Mouse (Mus musculus) CH12.LX (cell line): ENCODE results near the gene Traf3ip2.

ENCODE experiments used
- CHD2 ChIP-seq: IDR thresholded peaks from 2 replicates; pipeline ENCODE4 v1.6.1; 2011; ENCODE audit warnings: low read length, improper control_type of control experiment
- CTCF ChIP-seq, 2 experiments: IDR thresholded peaks in 1 of 2; conservative IDR thresholded peaks in 1 of 2; 2 replicates each; pipeline ENCODE4 v1.5.1; 2011 to 2012; ENCODE audit warnings: low read depth in 2 of 2, low read length in 2 of 2, improper control_type of control experiment in 1 of 2, inconsistent platforms in 1 of 2, mild to moderate bottlenecking in 1 of 2, moderate library complexity in 1 of 2
- EP300 ChIP-seq: IDR thresholded peaks from 2 replicates; pipeline ENCODE4 v1.6.1; 2011; ENCODE audit warnings: low read length, improper control_type of control experiment
- ETS1 ChIP-seq: conservative IDR thresholded peaks from 2 replicates; pipeline ENCODE4 v1.6.1; 2012; ENCODE audit warnings: low read depth, mild to moderate bottlenecking, inconsistent platforms, low read length, improper control_type of control experiment, moderate library complexity
- GABPA ChIP-seq: IDR thresholded peaks from 2 replicates; pipeline ENCODE4 v1.6.1; 2012; ENCODE audit warnings: low read depth, low read length, improper control_type of control experiment, inconsistent platforms; ENCODE audit not compliant: insufficient replicate concordance
- HCFC1 ChIP-seq: IDR thresholded peaks from 2 replicates; pipeline ENCODE4 v1.6.1; 2012; ENCODE audit warnings: low read depth, mild to moderate bottlenecking, inconsistent platforms, low read length, improper control_type of control experiment
- IRF4 ChIP-seq: IDR thresholded peaks from 2 replicates; pipeline ENCODE4 v1.6.1; 2014; ENCODE audit warnings: low read depth, mild to moderate bottlenecking, inconsistent platforms, low read length, improper control_type of control experiment
- MAFK ChIP-seq: IDR thresholded peaks from 2 replicates; pipeline ENCODE4 v1.6.1; 2011; ENCODE audit warnings: low read length, improper control_type of control experiment; ENCODE audit not compliant: insufficient replicate concordance
- POLR2AphosphoS2 ChIP-seq: IDR thresholded peaks from 2 replicates; pipeline ENCODE4 v1.6.1; 2011; ENCODE audit warnings: low read depth, low read length, improper control_type of control experiment
- USF2 ChIP-seq: conservative IDR thresholded peaks from 2 replicates; pipeline ENCODE4 v1.6.1; 2011; ENCODE audit warnings: low read depth, low read length, improper control_type of control experiment

DNA sequence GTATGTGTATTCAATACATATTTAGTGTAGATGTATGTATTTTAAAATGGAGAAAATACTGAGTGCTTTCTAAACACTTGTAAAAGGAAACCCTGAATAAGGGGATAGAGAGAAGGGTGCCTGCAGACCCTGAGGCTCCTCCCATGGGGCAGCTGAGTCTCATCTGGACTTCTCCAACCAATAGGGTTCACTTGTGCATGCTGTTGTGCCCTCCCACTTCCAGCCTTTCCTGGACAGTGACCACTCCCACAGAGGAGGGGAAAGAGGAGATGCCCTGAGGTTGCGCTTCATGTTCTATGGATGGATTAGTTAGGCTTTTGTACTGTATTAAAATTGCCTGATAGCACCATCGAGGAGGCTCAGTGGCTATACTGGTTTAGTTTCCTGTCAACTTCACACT is 30.3 kb upstream of the Traf3ip2 start:
- TF ChIP-seq MAFK (no peak), CTCF (conservative IDR thresholded peaks at IDR 0.05 in 1 of 2, IDR thresholded peaks at IDR 0.05 in 1 of 2; ENCODE audit: low read depth in 2 of 2, low read length in 2 of 2) (no peak), ETS1 (no peak), POLR2AphosphoS2 (no peak), CHD2 (no peak), USF2 (no peak), GABPA (no peak), HCFC1 (no peak), EP300 (no peak), IRF4 (no peak)
